Mouse (Mus musculus) ES-E14 (cell line): ENCODE results near the gene Ppp1r9a. TPM values are rescaled to one million over a fixed set of nuclear protein-coding genes. Genes with fewer than 3 reads are reported as not detected.

Experiments
- DNase-seq: peaks from one replicate; pipeline ENCODE4 v3.0.0-alpha.2; 2013; ENCODE audit warnings: low read depth, low spot score
- H3K27ac ChIP-seq: 2 replicates; pipeline ENCODE4 v1.5.1; 2012; ENCODE audit warnings: low read depth, mild to moderate bottlenecking, low read length, moderate library complexity, mixed read lengths; ENCODE audit not compliant: poor library complexity, insufficient read depth, severe bottlenecking
- H3K36me3 ChIP-seq: 2 replicates; pipeline ENCODE4 v1.6.1; 2012; ENCODE audit warnings: mild to moderate bottlenecking, low read length, moderate library complexity, mixed read lengths; ENCODE audit not compliant: control insufficient read depth, poor library complexity, insufficient read depth, severe bottlenecking
- H3K4me1 ChIP-seq, 2 experiments: fragments of 150-350 bp in 1 of 2; sonication (generic) in 1 of 2; 2 replicates each; pipeline ENCODE4 v1.6.1; 2012; ENCODE audit warnings: low read length in 2 of 2, mild to moderate bottlenecking in 1 of 2, mixed read lengths in 1 of 2; ENCODE audit not compliant: control insufficient read depth in 2 of 2, insufficient read depth in 2 of 2, poor library complexity in 1 of 2
- H3K4me3 ChIP-seq, 2 experiments: fragments of 150-350 bp in 1 of 2; sonication (generic) in 1 of 2; 2 replicates each; pipeline ENCODE4 v1.5.1; 2012; ENCODE audit warnings: low read length in 2 of 2, low read depth in 1 of 2, mild to moderate bottlenecking in 1 of 2, mixed read lengths in 1 of 2; ENCODE audit not compliant: insufficient read depth in 1 of 2, poor library complexity in 1 of 2, severe bottlenecking in 1 of 2
- H3K9ac ChIP-seq: 2 replicates; pipeline ENCODE4 v1.6.1; 2012; ENCODE audit warnings: low read depth, mild to moderate bottlenecking, low read length, mixed read lengths; ENCODE audit not compliant: poor library complexity, insufficient read depth, severe bottlenecking
- H3K9me3 ChIP-seq: fragments of 150-350 bp; sonication (generic); 2 replicates; pipeline ENCODE4 v1.6.1; 2012; ENCODE audit warnings: low read depth, mild to moderate bottlenecking, low read length; ENCODE audit not compliant: control insufficient read depth, insufficient read depth
- CHD2 ChIP-seq: IDR thresholded peaks from 2 replicates; pipeline ENCODE4 v1.6.1; 2014; ENCODE audit warnings: mild to moderate bottlenecking, low read depth, low read length, inconsistent platforms
- HCFC1 ChIP-seq: IDR thresholded peaks from 2 replicates; pipeline ENCODE4 v1.6.1; 2012; ENCODE audit warnings: low read length, inconsistent platforms, borderline replicate concordance; ENCODE audit not compliant: insufficient read depth
- MAFK ChIP-seq: IDR thresholded peaks from 2 replicates; pipeline ENCODE4 v1.6.1; 2014; ENCODE audit warnings: mild to moderate bottlenecking, low read depth, low read length, inconsistent platforms; ENCODE audit not compliant: insufficient read depth
- ZC3H11A ChIP-seq: IDR thresholded peaks from 2 replicates; pipeline ENCODE4 v1.6.1; 2012; ENCODE audit warnings: low read depth, mild to moderate bottlenecking, inconsistent platforms, low read length, borderline replicate concordance
- ZNF384 ChIP-seq: IDR thresholded peaks from 2 replicates; pipeline ENCODE4 v1.6.1; 2012; ENCODE audit warnings: low read depth, low read length, inconsistent platforms
- in situ Hi-C, 2 experiments: fragments of 600-800 bp; cut with MboI; formaldehyde crosslinking; loops; one replicate each; pipeline ENCODE4 v1.15.1; 2025; ENCODE audit warnings: low sequenced_read_pairs in 2 of 2, inconsistent platforms in 1 of 2; ENCODE audit not compliant: unreplicated experiment in 2 of 2
- total RNA-seq: library from RNA; depleted of rRNA; stranded (reverse); fragments of 300-350 nt; gene quantifications from 2 replicates; pipeline ENCODE4 v1.2.3, GENCODE M21; 2012

Ppp1r9a gene
- total RNA-seq, 1 experiment: 22.2 TPM

GRCm38 (mm10) chr6:4963049-4963448 lies 60.3 kb downstream of the Ppp1r9a start:
- H3K4me1 ChIP-seq: no peaks in the 10 kb centered on the region
- TF ChIP-seq ZNF384: no peak
- no peak for TF ChIP-seq ZC3H11A
- no peak for TF ChIP-seq HCFC1
- TF ChIP-seq CHD2: no peak
- TF ChIP-seq MAFK: no peak
- no peaks in the 10 kb centered on the region for H3K9me3 ChIP-seq
- in situ Hi-C loops: no loop called here
- H3K27ac ChIP-seq: no peak overlapping the region
- no peaks in the 10 kb centered on the region for H3K36me3 ChIP-seq
- no peak for DNase-seq
- H3K9ac ChIP-seq: no peak overlapping the region
- no peak overlapping the region for H3K4me3 ChIP-seq

GRCm38 (mm10) chr6:4967236-4967635 lies 64.5 kb downstream of the Ppp1r9a start:
- DNase-seq: no peak
- no peak overlapping the region for H3K4me3 ChIP-seq
- no peaks in the 10 kb centered on the region for H3K4me1 ChIP-seq
- no peak overlapping the region for H3K9ac ChIP-seq
- TF ChIP-seq ZC3H11A (no peak), MAFK (no peak), CHD2 (no peak), ZNF384 (no peak), HCFC1 (no peak)
- in situ Hi-C loops: no loop called here
- H3K36me3 ChIP-seq: no peaks in the 10 kb centered on the region
- no peak overlapping the region for H3K27ac ChIP-seq
- no peaks in the 10 kb centered on the region for H3K9me3 ChIP-seq

- H3K9ac ChIP-seq: no peak overlapping the region
- no peaks in the 10 kb centered on the region for H3K9me3 ChIP-seq
- DNase-seq: no peak
- no peak overlapping the region for H3K27ac ChIP-seq
- H3K36me3 ChIP-seq: no peaks in the 10 kb centered on the region
- in situ Hi-C loops: no loop called here
- peaks cover 6% of the 10 kb centered on the region in 2 experiments; a peak in 3 of 4 replicates for H3K4me1 ChIP-seq
- TF ChIP-seq ZNF384 (no peak), MAFK (no peak), CHD2 (no peak), HCFC1 (no peak), ZC3H11A (no peak)
- H3K4me3 ChIP-seq: no peak overlapping the region
These were observed 68.5 kb downstream of the Ppp1r9a start for GRCm38 (mm10) chr6:4971229-4971628.

GRCm38 (mm10) chr6:4972808-4973207 lies 70.1 kb downstream of the Ppp1r9a start:
- in situ Hi-C loops: no loop called here
- no peak overlapping the region for H3K9ac ChIP-seq
- H3K9me3 ChIP-seq: no peaks in the 10 kb centered on the region
- H3K27ac ChIP-seq: no peak overlapping the region
- no peak for TF ChIP-seq CHD2
- TF ChIP-seq ZNF384: no peak
- TF ChIP-seq MAFK: no peak
- no peak for TF ChIP-seq ZC3H11A
- TF ChIP-seq HCFC1: no peak
- no peaks in the 10 kb centered on the region for H3K36me3 ChIP-seq
- no peak overlapping the region for H3K4me3 ChIP-seq
- H3K4me1 ChIP-seq: peaks cover 9 to 10% of the 10 kb centered on the region in 2 experiments
- DNase-seq: no peak

GRCm38 (mm10) chr6:4973337-4973736 lies 70.6 kb downstream of the Ppp1r9a start:
- no peak overlapping the region for H3K9ac ChIP-seq
- in situ Hi-C loops: no loop called here
- no peak overlapping the region for H3K4me3 ChIP-seq
- peaks cover 9 to 10% of the 10 kb centered on the region in 2 experiments for H3K4me1 ChIP-seq
- no peaks in the 10 kb centered on the region for H3K36me3 ChIP-seq
- no peak for DNase-seq
- H3K27ac ChIP-seq: no peak overlapping the region
- TF ChIP-seq CHD2 (no peak), HCFC1 (no peak), ZC3H11A (no peak), ZNF384 (no peak), MAFK (no peak)
- H3K9me3 ChIP-seq: no peaks in the 10 kb centered on the region
